Mouse (Mus musculus): ENCODE results near the gene Rpap3. TPM values are rescaled to one million over a fixed set of nuclear protein-coding genes. Genes with fewer than 3 reads are reported as not detected.
"Not testable (repeated sequence)": the region's sequence is repeated elsewhere in the genome, so short reads cannot be mapped to it uniquely, and the experiment has no call there.

The Rpap3 gene
- total and polyA plus RNA-seq, 3 experiments: 84.4 to 98.4 (median 85.7) TPM

DNA sequence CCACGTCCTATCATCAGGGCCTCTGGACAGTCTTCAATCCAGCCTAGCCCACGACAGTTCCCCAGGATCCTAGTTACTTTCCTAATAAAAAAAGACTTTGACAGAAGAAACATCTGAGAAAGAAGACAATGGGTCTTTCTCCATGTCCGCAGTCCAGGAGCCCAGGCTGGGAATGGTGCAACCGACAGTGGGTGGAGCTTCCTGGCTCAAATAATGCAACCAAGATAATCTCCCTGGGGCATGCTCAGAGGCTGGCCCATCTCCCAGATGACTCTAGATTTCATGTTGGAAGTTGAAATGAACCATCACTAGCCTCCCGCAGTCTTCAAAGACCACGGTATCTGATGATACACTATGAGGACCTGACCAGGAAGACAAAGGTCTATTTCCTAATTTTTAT, 35.1 kb downstream of the Rpap3 start (continued):
- TF ChIP-seq MXI1 (IDR thresholded peaks at IDR 0.05; ENCODE audit: low read depth, low read length) (peak; percentile 18; the same call in 1 of the 2 replicates), USF2 (IDR thresholded peaks at IDR 0.05; ENCODE audit: borderline replicate concordance in 1 of 2, insufficient read depth in 1 of 2, low read depth in 1 of 2, low read length in 2 of 2) (no peak), RAD21 (IDR thresholded peaks at IDR 0.05; ENCODE audit: low read depth, low read length) (no peak), CHD2 (IDR thresholded peaks at IDR 0.05; ENCODE audit: low read length) (no peak), JUND (IDR thresholded peaks at IDR 0.05; ENCODE audit: low read depth, low read length) (no peak), KAT2A (conservative IDR thresholded peaks at IDR 0.05; ENCODE audit: low read depth, low read length) (no peak), USF1 (IDR thresholded peaks at IDR 0.05; ENCODE audit: low read depth, low read length) (no peak), UBTF (IDR thresholded peaks at IDR 0.05; ENCODE audit: borderline replicate concordance, insufficient read depth, low read depth, low read length) (no peak), SIN3A (IDR thresholded peaks at IDR 0.05; ENCODE audit: low read length) (peak; percentile 54; the same call in 1 of the 2 replicates), SMC3 (IDR thresholded peaks at IDR 0.05; ENCODE audit: low read depth, low read length) (no peak), HCFC1 (IDR thresholded peaks at IDR 0.05; ENCODE audit: low read depth, low read length) (no peak), TBP (IDR thresholded peaks at IDR 0.05; ENCODE audit: low read depth, low read length) (no peak), POLR2AphosphoS2 (IDR thresholded peaks at IDR 0.05; ENCODE audit: low read length) (no peak)

GRCm38 (mm10) chr15:97668158-97668877, 37.3 kb downstream of the Rpap3 start:
- peak; percentile 81 for DNase-seq (ENCODE audit: low read depth, low spot score)
- H3K9ac ChIP-seq (ENCODE audit: control insufficient read depth, low read depth, low read length, poor library complexity, severe bottlenecking): peak overlapping the region; percentile 66
- H3K36me3 ChIP-seq (ENCODE audit: control insufficient read depth in 1 of 2, insufficient read depth in 2 of 2, low read length in 2 of 2): peaks cover 0 to 21% of the 10 kb centered on the region in 2 experiments; a peak in 2 of 4 replicates
- H3K4me1 ChIP-seq (ENCODE audit: control insufficient read depth in 1 of 2, insufficient read depth in 2 of 2, low read length in 2 of 2): peaks cover 12 to 24% of the 10 kb centered on the region in 2 experiments; a peak in 3 of 4 replicates
- H3K27me3 ChIP-seq (ENCODE audit: control insufficient read depth in 1 of 2, insufficient read depth in 2 of 2, low read length in 2 of 2); H3K79me2 ChIP-seq (ENCODE audit: control insufficient read depth, insufficient read depth, low read length, poor library complexity); H3K9me3 ChIP-seq (replicated peaks; ENCODE audit: insufficient read depth, low read length): not testable (repeated sequence)
- H3K4me3 ChIP-seq (ENCODE audit: control insufficient read depth in 1 of 2, insufficient read depth in 1 of 2, low read depth in 2 of 2, low read length in 2 of 2): peak overlapping the region; percentile 53 to 67
- TF ChIP-seq TBP (IDR thresholded peaks at IDR 0.05; ENCODE audit: low read depth, low read length) (peak; percentile 59; the same call in 1 of the 2 replicates), E2F4 (IDR thresholded peaks at IDR 0.05; ENCODE audit: borderline replicate concordance, low read depth, low read length) (peak; percentile 67; the same call in 1 of the 2 replicates), NELFE (IDR thresholded peaks at IDR 0.05; ENCODE audit: low read depth, low read length) (peak; percentile 34; the same call in 1 of the 2 replicates), HCFC1 (IDR thresholded peaks at IDR 0.05; ENCODE audit: low read depth, low read length) (0 out of 2 replicates have a peak, but pooled peaks have one; percentile 4), POLR2A (IDR thresholded peaks at IDR 0.05; ENCODE audit: control insufficient read depth in 1 of 2, insufficient read depth in 1 of 2, low read depth in 1 of 2, low read length in 2 of 2, poor library complexity in 1 of 2) (peak in 1 of 2 experiments; percentile 54; a peak in 1 of 4 replicates), MAZ (IDR thresholded peaks at IDR 0.05; ENCODE audit: low read depth, low read length) (peak; percentile 37; the same call in 1 of the 2 replicates)
- H3K27ac ChIP-seq (ENCODE audit: control insufficient read depth, low read depth, low read length): peak overlapping the region; percentile 66
